Mouse (Mus musculus) T-helper 1 cell (primary cell): ENCODE data around the gene Armh3.

Source experiments
- in situ Hi-C: fragments of 300-600 bp; cut with MboI, MseI; formaldehyde crosslinking; loops from one replicate; pipeline ENCODE4 v1.15.1; 2025; ENCODE audit warnings: high pct_unique_total_duplicates

The Armh3 gene

DNA sequence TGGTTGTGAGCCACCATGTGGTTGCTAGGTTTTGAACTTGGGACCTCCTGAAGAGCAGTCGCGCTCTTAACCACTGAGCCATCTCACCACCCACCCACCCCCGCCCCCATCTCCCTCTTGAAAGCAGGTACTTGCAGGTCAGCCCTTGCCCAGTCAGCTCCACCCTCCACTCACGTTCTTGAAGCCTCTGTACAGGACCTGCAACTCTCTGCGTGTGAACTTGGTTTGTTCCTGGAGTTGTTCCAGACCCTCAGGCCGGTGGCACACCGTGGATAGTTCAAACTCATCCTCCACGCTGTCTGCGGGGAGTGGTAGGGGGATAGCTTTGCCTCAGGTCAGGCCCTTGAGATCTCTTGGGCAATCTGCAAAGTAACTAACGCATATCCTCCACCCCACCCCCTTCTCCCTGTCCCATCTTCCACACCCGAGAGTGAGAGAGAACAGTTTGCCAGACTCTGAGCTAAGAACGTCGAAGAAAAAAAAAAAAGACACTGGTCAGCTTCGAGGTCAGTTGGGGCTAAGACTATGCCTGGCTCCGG, 202.8 kb downstream of the Armh3 start:
- in situ Hi-C loops = loop anchor here (10.0 kb wide), 1 partner anchor 209 kb away; the partner anchor contains the start of gene Hps6

DNA sequence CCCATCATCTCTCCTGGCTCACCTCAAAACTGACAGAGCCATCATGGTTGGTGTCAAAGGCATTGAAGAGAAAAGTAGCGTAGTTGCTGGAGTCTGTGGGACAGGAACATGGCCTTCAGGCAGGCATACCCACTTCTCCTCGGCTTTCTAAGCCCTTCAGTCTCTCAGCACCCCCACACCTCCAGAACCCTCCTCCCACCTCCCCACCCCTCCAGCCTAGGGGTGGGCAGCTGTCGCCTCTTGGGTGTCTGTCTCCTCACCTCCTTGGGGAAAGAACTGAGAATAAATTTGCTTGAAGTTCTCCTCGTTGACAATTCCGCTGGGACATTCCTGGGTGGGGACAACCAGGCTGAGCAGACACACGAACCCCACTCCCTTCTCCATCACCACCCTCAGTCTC, 203.6 kb downstream of the Armh3 start:
- in situ Hi-C loops = loop anchor here (10.0 kb wide), 1 partner anchor 210 kb away; the partner anchor contains the start of gene Hps6

DNA sequence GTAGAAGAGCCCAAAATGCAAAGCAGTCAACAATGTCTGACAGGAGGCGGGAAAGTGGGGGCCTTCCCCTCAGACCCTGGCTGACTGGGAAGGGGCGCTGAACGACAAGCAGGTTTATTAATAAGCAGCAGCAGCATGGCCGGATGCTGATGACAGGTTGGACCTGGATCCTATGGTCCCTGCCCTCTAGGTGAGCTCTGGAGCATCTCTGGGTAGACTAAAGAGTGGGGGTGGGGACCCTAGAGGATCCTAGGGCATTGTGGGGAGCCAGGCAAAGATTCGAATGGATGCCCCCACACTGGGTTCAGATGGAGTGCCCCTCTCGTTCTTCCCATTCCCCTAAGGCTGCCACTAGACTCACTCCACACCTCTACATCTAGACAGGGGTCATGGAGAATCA, 205.9 kb downstream of the Armh3 start:
- in situ Hi-C loops = loop anchor here (10.0 kb wide), 1 partner anchor 212 kb away; the partner anchor contains the start of gene Hps6

DNA sequence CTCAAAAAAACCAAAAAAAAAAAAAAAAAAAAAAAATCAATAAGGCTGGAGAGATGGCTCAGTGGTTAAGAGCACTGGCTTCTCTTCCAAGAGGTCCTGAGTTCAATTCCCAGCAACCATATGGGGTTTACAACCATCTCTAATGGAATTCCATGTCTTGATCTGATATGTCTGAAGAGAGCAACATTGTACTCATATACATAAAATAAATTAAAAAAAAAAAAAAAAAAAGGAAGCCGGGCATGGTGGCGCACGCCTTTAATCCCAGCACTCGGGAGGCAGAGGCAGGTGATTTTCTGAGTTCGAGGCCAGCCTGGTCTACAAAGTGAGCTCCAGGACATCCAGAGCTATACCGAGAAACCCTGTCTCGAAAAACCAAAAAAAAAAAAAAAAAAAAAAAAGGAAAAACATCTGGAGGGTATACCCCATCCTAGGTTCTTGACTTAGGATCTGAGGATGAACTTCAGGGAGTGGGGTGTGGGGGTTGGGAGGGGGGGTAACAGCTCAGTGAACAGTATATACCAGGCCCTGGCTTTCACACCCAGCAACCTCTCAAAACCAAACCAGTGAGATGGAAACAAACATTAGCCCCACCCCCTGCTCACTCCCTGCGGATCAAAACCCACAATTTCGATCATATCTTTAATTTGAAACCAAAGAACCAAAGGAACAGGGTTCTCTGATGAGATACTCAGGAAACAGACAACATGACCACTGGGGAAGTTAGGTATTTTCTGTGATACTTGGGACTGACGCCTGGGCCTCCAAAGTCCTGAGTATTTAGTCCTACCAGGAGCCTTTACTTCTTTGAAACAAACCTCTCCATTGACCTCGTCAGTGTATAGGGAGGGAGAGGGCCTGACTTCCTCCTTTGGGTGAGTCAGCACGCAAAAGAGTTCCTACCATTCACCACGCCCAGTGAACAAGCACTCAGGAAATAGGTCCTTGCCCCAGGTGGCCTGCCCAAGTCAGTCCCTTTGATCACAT, 208.1 kb downstream of the Armh3 start:
- in situ Hi-C loops = loop anchor here (10.0 kb wide), 1 partner anchor 215 kb away; the partner anchor contains the start of gene Hps6

DNA sequence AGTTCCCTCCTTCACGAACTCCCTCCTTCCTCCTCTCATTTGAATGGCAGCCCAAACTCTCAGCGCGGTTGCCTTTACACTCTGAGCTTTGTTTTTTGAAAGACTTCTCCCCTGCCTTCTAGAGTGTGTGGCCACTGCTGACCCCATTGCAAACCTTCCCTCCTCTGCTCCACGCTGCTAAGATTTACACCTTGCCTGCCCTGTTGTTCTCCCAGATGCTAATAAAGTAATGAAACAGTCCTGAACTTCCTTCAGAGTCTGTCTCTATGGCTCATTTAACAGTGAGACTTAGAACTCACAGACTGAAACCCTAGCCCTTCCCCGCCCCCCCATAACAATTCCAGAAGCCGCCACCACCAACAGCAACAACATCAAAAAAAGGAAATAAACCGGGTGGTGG, 208.9 kb downstream of the Armh3 start:
- in situ Hi-C loops = no loop called here

DNA sequence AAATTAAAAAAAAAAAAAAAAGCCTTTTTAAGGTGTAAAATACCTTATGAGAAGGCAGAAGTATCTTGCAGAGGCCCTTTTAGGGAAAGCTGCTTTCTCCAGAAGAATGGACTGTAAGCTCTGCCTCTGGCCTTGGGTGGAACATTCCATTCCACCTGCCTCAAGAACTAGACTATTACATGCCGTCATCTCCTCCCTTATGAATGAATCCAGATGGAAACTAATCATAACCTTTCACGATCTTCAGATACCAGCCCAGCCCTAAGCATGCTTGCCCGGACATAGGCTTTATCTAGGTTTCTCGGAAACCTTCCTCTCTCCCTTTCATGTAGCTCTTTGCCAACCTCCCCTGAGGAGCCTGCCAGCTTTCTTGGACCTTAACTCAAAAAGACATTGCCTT, 210.0 kb downstream of the Armh3 start:
- in situ Hi-C loops = no loop called here

DNA sequence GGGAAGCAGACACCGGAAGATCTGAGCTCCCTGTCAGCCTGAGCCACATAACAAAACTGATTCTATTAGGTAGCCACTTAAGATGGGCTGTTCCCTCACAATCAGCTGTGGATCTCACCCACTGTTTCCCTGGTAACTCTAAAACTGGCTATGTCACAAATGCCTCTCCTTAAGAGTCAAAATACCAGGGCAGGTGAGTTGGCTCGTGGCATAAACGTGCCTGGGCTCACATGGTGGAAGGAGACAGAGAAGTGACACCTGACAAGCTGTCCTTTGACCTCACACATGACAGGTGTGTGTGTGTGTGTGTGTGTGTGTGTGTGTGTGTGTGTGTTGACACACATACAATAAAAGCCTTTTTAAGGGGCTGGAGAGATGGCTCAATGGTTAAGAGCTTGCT, 210.8 kb downstream of the Armh3 start:
- in situ Hi-C loops = no loop called here

DNA sequence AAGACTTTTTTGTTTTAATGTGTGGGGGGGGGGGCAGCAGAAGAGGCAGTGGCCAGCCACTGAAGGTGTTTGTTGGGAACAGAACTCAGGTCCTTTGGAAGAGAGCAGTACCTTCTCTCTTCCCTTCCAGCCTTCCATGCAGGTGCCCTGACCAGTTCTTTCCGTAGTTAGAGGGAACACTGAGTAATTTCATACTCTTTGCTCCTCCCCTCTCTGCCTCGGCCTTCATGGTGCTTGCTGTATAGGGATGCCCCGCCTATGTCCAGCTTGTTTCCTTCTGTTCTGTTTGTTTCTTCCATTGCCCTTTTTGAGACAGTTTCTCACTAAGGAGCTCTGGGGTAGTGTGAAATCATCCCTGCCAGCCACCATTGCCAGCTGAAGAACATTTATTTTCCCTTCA, 212.8 kb downstream of the Armh3 start:
- in situ Hi-C loops = no loop called here

DNA sequence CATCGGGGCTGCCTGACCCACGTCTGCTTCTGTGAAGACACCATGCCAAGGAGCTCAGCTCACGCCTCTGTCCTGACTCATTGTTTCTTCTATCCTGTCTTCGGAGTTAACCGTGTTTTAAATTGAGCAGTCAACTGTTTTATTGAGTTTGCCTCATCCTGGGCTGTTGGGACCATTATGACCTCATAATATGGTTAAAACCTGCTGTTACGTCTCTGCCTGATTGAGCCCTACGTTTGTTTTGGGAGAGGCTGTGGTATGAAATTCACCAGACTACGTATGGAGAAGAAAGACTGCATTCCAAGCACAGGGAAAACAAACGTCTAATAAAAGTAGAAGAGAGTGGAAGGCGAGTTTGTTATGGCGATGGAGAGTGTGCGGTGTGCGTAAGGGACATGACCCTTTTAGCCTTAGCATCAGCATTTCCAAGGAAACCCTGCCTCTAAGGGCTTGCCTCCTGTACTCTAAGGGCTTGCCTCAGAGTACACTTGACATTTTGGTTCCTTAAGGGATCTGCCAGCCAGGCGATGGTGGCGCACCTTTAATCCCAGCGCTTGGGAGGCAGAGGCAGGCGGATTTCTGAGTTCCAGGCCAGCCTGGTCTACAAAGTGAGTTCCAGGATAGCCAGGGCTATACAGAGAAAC, 214.2 kb downstream of the Armh3 start:
- in situ Hi-C loops = no loop called here

DNA sequence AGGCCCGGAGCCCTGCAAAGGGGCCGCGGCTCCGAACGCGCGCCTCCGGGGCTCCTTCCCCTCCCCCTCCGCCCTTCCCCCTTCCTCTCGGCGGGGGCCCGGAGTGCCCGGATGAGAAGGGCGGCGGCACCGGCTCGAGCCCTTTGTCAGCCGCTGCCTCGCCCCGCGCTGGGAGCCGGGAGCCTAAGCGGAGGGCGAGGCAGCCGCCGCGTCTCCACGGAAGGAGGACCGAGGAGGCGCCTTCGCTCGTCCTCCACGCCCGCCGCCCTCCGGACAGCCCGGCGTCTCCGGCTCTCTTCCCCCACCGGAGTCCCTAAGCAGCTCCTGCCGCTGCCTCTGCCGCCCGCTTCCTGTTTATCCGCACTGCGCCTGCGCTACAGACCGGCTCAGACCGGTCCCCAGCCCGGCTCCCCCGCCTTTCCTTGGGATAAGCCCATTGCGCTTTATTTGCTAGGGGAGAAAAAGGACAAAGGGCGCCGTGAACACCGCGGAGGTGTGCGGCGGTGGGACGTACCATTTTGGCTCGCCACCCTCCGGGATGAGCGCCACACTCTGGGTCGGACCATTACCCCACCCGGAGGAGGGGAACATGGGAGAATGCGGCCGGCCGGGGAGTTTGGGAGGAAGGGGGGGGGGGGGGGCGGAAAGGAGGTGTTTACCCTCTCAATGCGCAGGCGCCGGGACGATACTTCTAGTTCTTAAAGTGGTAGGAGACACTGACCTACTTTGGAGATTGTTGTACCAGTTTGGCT, 214.9 kb downstream of the Armh3 start, which contains the start of gene Mgea5:
Gene Mgea5, minus strand, starts transcription at position 657 of the 752 bp plus-strand sequence.
- in situ Hi-C loops = no loop called here

DNA sequence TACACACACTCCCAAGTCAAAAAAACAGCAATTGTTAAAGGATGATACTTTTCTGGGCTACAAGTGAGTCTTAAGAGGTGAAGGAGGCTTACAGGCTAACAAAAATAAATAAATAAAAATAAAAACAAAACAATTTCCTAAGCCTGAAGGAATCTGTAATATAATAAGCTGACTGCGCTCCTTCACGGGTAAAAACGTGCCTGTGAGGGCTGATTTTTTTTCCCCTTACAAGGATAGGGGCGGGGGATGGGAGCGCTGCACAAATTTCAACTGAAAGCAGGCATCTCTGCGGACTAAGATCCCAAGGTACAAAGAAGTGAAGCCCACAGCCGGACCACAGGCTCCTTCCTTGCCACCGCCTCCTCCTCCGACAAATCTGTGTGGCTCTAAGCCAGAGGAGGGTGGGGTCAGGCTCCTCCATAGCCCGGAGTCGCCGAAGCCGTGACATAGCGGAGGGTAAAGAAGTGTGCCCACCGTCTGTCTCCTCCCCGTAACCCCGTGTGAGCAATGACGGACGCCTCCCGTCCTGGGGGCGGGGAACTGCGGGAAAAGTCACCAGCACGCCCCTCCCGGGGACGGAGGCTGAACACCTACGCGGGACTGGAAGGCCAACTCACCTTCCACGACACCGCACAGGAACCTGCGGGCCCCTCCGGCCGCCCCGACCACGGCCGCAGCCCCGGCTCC, 215.8 kb downstream of the Armh3 start:
- in situ Hi-C loops = no loop called here

DNA sequence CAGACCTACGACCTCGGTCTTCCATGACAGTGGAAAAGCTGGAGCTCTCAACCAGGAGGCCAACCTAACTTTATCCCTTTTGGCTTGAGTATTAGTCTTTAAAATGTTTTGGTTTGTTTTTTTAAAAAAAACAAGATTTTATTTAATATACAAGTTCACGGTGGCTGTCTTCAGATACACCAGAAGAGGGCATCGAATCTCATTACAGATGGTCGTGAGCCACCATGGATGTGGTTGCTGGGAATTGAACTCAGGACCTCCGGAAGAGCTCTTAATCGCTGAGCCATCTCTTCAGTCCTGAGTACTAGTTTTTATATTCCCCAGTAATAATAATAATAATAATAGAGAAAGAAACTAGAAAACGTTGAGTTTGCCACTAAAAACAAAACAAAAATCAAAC, 216.6 kb downstream of the Armh3 start:
- in situ Hi-C loops = no loop called here

DNA sequence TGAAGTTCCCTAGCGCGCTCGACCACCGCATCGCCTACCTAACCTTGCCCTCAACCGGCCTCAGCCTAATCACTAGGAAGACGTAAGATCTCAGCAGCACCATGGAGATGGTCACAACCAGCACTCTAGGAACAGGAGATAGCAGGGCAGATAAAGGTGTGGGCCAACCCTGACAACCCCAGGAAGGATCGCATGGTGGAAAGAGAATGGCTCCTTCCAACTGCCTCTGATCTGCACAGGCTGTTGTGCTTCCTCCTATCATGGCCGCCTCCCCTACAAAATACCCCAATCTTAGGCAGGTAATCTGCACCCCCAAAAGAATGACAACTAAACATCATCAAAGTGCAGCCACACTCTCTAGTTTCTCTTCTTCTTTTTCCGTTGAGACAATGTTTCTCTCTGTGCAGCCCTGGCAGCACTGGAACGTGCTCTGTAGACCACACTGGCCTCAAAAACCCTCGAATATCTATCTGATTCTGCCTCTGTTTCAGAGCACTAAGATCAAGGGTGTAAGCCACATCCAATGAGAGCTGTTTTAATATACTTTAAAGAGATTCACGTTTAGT, 217.9 kb downstream of the Armh3 start:
- in situ Hi-C loops = no loop called here

DNA sequence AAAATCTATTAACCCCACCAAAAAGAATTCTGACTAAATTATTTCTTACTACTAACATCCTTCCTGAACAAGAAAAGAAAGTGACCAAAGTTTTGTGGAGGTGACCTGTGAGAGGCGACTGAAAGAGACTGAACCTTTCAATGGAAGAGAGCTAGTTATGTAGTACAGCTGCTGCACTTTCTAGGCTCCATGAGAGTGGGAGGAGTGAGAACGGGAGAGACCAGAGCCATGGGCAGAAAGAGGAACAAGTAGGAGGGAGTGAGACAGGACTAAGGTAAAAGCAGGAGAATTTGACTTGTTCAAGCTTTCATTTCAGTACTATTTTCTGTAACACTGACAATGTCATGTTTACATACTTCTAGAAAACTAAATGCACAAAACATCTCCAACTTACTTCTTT, 222.8 kb downstream of the Armh3 start:
- in situ Hi-C loops = no loop called here

DNA sequence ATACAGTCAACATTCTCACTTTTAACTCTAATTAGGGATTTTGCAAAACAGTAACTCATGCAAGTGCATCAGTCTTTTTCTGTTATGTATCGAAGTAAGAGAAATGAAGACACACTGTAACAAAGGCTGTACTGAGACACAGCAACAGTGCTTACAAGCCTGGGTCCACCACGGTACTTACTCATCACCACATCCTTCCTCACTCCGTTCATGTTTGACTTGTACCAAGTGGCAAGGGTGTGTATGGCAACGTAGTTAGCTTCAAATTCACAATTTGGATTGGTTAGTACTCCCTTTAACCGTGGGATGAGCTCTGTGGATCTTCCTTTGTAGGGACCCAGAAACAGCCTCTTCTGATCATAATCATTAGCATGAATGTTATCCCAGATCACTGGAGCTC, 226.8 kb downstream of the Armh3 start:
- in situ Hi-C loops = loop anchor here (25.0 kb wide), 1 partner anchor 1341 kb away; no protein-coding TSS in a partner anchor
